Mouse (Mus musculus) liver, adult 2 months (tissue): ENCODE measurements around the gene Arhgef15.

Source experiments
- CTCF ChIP-seq: fragments of 200-500 bp; IDR thresholded peaks from 2 replicates; pipeline ENCODE4 v1.5.1; 2011; ENCODE audit warnings: low read depth, low read length, control low read depth
- POLR2A ChIP-seq: fragments of 200-500 bp; IDR thresholded peaks from 2 replicates; pipeline ENCODE4 v1.6.1; 2011; ENCODE audit warnings: low read length, control low read depth; ENCODE audit not compliant: insufficient read depth; ENCODE audit errors: extremely low read depth

- no peak for TF ChIP-seq CTCF
- no peak for TF ChIP-seq POLR2A
Observed at GRCm38 (mm10) chr11:68961596-68961995, 4.3 kb upstream of the Arhgef15 start.
